Mouse (Mus musculus): ENCODE measurements around the gene E130114P18Rik. TPM values are rescaled to one million over a fixed set of nuclear protein-coding genes. Genes with fewer than 3 reads are reported as not detected.
A peak's percentile ranks its signal among the peaks of the same experiment; 100 is the strongest.

E130114P18Rik gene
- total RNA-seq (2014; rRNA removed) (8.4 and 13.5 TPM in 2 replicates), polyA plus RNA-seq (2015; fragmentation: Nextera tagmentation; extraction: Ambion mirVana) (13.7 and 16.2 TPM in 2 replicates)

GRCm38 (mm10) chr4:97777706-97778176 is at the start of gene E130114P18Rik:
E130114P18Rik (minus strand) TSS chr4:97778078.
- ATAC-seq (ENCODE audit: low FRiP score), result peak; percentile 65
- Histone ChIP-seq H3K4me2 (ENCODE audit: low read depth, low read length, poor library complexity, severe bottlenecking) (peak within 1 kb of the TSS; percentile 95), H3K9me3 (ENCODE audit: low read length) (no peaks in the 10 kb centered on the region), H3K9ac (replicated peaks; ENCODE audit: low read length, poor library complexity, severe bottlenecking) (peak within 1 kb of the TSS; percentile 75), H3K4me1 (ENCODE audit: insufficient read depth, low read length) (0 out of 2 replicates have a peak, but pooled peaks cover 2% of the 10 kb centered on the region), H3K4me3 (ENCODE audit: low read depth, low read length) (peak within 1 kb of the TSS; percentile 81), H3K27me3 (ENCODE audit: insufficient read depth, low read length) (peaks cover 25% of the 10 kb centered on the region), H3K36me3 (ENCODE audit: insufficient read depth, low read length) (no peaks in the 10 kb centered on the region), H3K27ac (ENCODE audit: low read depth, low read length) (peak within 1 kb of the TSS; percentile 80)
- peak; percentile 80 for DNase-seq (ENCODE audit: low spot score)
- WGBS, result under 1% methylated on average over 36 of the region's 37 CpGs
- no peak for TF ChIP-seq CTCF (IDR thresholded peaks at IDR 0.05)

GRCm38 (mm10) chr4:97827115-97827514 is 49.2 kb upstream of the E130114P18Rik start:
- Histone ChIP-seq H3K4me1 (ENCODE audit: insufficient read depth, low read length) (0 out of 2 replicates have a peak, but pooled peaks cover 4% of the 10 kb centered on the region), H3K27ac (ENCODE audit: low read depth, low read length) (no peak overlapping the region), H3K4me3 (ENCODE audit: low read depth, low read length) (no peak overlapping the region), H3K36me3 (ENCODE audit: insufficient read depth, low read length) (no peaks in the 10 kb centered on the region), H3K9me3 (ENCODE audit: low read length) (no peaks in the 10 kb centered on the region), H3K4me2 (ENCODE audit: low read depth, low read length, poor library complexity, severe bottlenecking) (no peak overlapping the region), H3K9ac (replicated peaks; ENCODE audit: low read length, poor library complexity, severe bottlenecking) (no peak overlapping the region), H3K27me3 (ENCODE audit: insufficient read depth, low read length) (no peaks in the 10 kb centered on the region)
- DNase-seq (ENCODE audit: low spot score), result no peak
- ATAC-seq (ENCODE audit: low FRiP score), result no peak
- 46% methylated on average over 6 of the region's 6 CpGs for WGBS
- no peak for TF ChIP-seq CTCF (IDR thresholded peaks at IDR 0.05)

GRCm38 (mm10) chr4:97825841-97826240 is 48.0 kb upstream of the E130114P18Rik start:
- no peak for ATAC-seq (ENCODE audit: low FRiP score)
- Histone ChIP-seq H3K27me3 (ENCODE audit: insufficient read depth, low read length) (no peaks in the 10 kb centered on the region), H3K27ac (ENCODE audit: low read depth, low read length) (no peak overlapping the region), H3K9ac (replicated peaks; ENCODE audit: low read length, poor library complexity, severe bottlenecking) (no peak overlapping the region), H3K9me3 (ENCODE audit: low read length) (no peaks in the 10 kb centered on the region), H3K4me1 (ENCODE audit: insufficient read depth, low read length) (0 out of 2 replicates have a peak, but pooled peaks cover 4% of the 10 kb centered on the region), H3K4me2 (ENCODE audit: low read depth, low read length, poor library complexity, severe bottlenecking) (no peak overlapping the region), H3K36me3 (ENCODE audit: insufficient read depth, low read length) (no peaks in the 10 kb centered on the region), H3K4me3 (ENCODE audit: low read depth, low read length) (no peak overlapping the region)
- 51% methylated on average over 4 of the region's 4 CpGs for WGBS
- no peak for TF ChIP-seq CTCF (IDR thresholded peaks at IDR 0.05)
- DNase-seq (ENCODE audit: low spot score), result no peak

GRCm38 (mm10) chr4:97825432-97825831 is 47.6 kb upstream of the E130114P18Rik start:
- Histone ChIP-seq H3K4me2 (ENCODE audit: low read depth, low read length, poor library complexity, severe bottlenecking) (no peak overlapping the region), H3K9ac (replicated peaks; ENCODE audit: low read length, poor library complexity, severe bottlenecking) (no peak overlapping the region), H3K9me3 (ENCODE audit: low read length) (no peaks in the 10 kb centered on the region), H3K4me3 (ENCODE audit: low read depth, low read length) (no peak overlapping the region), H3K4me1 (ENCODE audit: insufficient read depth, low read length) (0 out of 2 replicates have a peak, but pooled peaks cover 4% of the 10 kb centered on the region), H3K36me3 (ENCODE audit: insufficient read depth, low read length) (no peaks in the 10 kb centered on the region), H3K27ac (ENCODE audit: low read depth, low read length) (no peak overlapping the region), H3K27me3 (ENCODE audit: insufficient read depth, low read length) (no peaks in the 10 kb centered on the region)
- TF ChIP-seq CTCF (IDR thresholded peaks at IDR 0.05), result no peak
- DNase-seq (ENCODE audit: low spot score), result no peak
- 32% methylated on average over 4 of the region's 4 CpGs for WGBS
- no peak for ATAC-seq (ENCODE audit: low FRiP score)

GRCm38 (mm10) chr4:97824451-97824850 is 46.6 kb upstream of the E130114P18Rik start:
- H3K27ac ChIP-seq (ENCODE audit: low read depth, low read length), result no peak overlapping the region
- H3K4me2 ChIP-seq (ENCODE audit: low read depth, low read length, poor library complexity, severe bottlenecking), result no peak overlapping the region
- 40% methylated on average over 4 of the region's 4 CpGs for WGBS
- no peak for DNase-seq (ENCODE audit: low spot score)
- H3K4me3 ChIP-seq (ENCODE audit: low read depth, low read length), result no peak overlapping the region
- H3K27me3 ChIP-seq (ENCODE audit: insufficient read depth, low read length), result no peaks in the 10 kb centered on the region
- 0 out of 2 replicates have a peak, but pooled peaks cover 4% of the 10 kb centered on the region for H3K4me1 ChIP-seq (ENCODE audit: insufficient read depth, low read length)
- no peaks in the 10 kb centered on the region for H3K36me3 ChIP-seq (ENCODE audit: insufficient read depth, low read length)
- TF ChIP-seq CTCF (IDR thresholded peaks at IDR 0.05), result no peak
- no peak for ATAC-seq (ENCODE audit: low FRiP score)
- H3K9me3 ChIP-seq (ENCODE audit: low read length), result no peaks in the 10 kb centered on the region
- no peak overlapping the region for H3K9ac ChIP-seq (replicated peaks; ENCODE audit: low read length, poor library complexity, severe bottlenecking)

- H3K27me3 ChIP-seq (ENCODE audit: insufficient read depth, low read length), result no peaks in the 10 kb centered on the region
- H3K36me3 ChIP-seq (ENCODE audit: insufficient read depth, low read length), result no peaks in the 10 kb centered on the region
- DNase-seq (ENCODE audit: low spot score) (no peak), ATAC-seq (ENCODE audit: low FRiP score) (no peak)
- TF ChIP-seq CTCF (IDR thresholded peaks at IDR 0.05), result no peak
- H3K4me1 ChIP-seq (ENCODE audit: insufficient read depth, low read length), result 0 out of 2 replicates have a peak, but pooled peaks cover 4% of the 10 kb centered on the region
- H3K9ac ChIP-seq (replicated peaks; ENCODE audit: low read length, poor library complexity, severe bottlenecking), result no peak overlapping the region
- H3K4me3 ChIP-seq (ENCODE audit: low read depth, low read length), result no peak overlapping the region
- WGBS, result 78% methylated on average over 6 of the region's 6 CpGs
- H3K4me2 ChIP-seq (ENCODE audit: low read depth, low read length, poor library complexity, severe bottlenecking), result no peak overlapping the region
- H3K27ac ChIP-seq (ENCODE audit: low read depth, low read length), result no peak overlapping the region
- no peaks in the 10 kb centered on the region for H3K9me3 ChIP-seq (ENCODE audit: low read length)
Measured at GRCm38 (mm10) chr4:97823512-97823911, 45.6 kb upstream of the E130114P18Rik start.
